Mouse (Mus musculus) C2C12 (cell line): ENCODE measurements around the gene Gm3285.

Source experiments
- CTCF ChIP-seq: IDR thresholded peaks from one replicate; pipeline ENCODE4 v1.5.1; 2011; ENCODE audit not compliant: control insufficient read depth, insufficient read depth, insufficient read length
- FOSL1 ChIP-seq: IDR thresholded peaks from one replicate; pipeline ENCODE4 v1.8.0; 2011; ENCODE audit warnings: mild to moderate bottlenecking, low read length; ENCODE audit not compliant: poor library complexity, insufficient read depth, severe bottlenecking
- MAX ChIP-seq: IDR thresholded peaks from one replicate; pipeline ENCODE4 v1.6.1; 2011; ENCODE audit warnings: mild to moderate bottlenecking, control low read depth
- MYOD1 ChIP-seq: IDR thresholded peaks from one replicate; pipeline ENCODE4 v1.6.1; 2011; ENCODE audit warnings: low read depth; ENCODE audit not compliant: control insufficient read depth, insufficient read length
- MYOG ChIP-seq: IDR thresholded peaks from one replicate; pipeline ENCODE4 v1.6.1; 2011; ENCODE audit not compliant: control insufficient read depth, insufficient read length; ENCODE audit errors: extremely low read depth
- USF1 ChIP-seq: IDR thresholded peaks from one replicate; pipeline ENCODE4 v1.6.1; 2011; ENCODE audit warnings: low read depth, mild to moderate bottlenecking, control low read depth, moderate library complexity

DNA sequence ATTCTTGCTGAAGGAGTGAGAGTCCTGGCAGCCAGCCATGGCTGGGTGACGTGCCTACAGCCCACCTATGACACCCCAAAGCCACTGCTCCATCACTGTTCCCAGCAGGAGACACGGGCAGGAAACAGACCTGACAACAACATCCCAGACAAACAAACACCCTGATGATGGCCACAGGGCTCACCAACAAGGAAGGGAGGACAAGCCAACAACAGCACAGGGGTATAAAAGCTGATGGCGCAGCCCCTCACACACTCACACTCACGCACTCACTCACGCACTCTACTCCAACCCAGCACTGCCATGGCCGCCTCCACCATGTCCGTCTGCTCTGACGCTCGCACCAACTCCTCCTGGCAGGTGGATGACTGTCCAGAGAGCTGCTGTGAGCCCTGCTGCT, 9.2 kb upstream of the Gm3285 start, which contains the start of gene Gm10318:
- TF ChIP-seq CTCF (no peak), MAX (no peak), USF1 (no peak), FOSL1 (no peak), MYOD1 (no peak), MYOG (no peak)
